8 mouse cellular contexts compared by ENCODE assay signal in genomic region chr12:24572421-24573274, GRCm38 (mm10). TPM values are rescaled to one million over a fixed set of nuclear protein-coding genes. Genes with fewer than 3 reads are reported as not detected.
DNase-seq lines count a peak whose midpoint lies in the region; ATAC-seq and TF ChIP-seq lines count a peak whose summit lies in the region.

No protein-coding gene starts in this region.

- peaks cover 8% of the 10 kb centered on the region for H3K4me1 ChIP-seq in forebrain, embryonic 15.5 days
- H3K4me1 ChIP-seq in liver, embryonic 13.5 days (replicated peaks), result peaks cover 17% of the 10 kb centered on the region

- CTCF ChIA-PET in Patski (lab: Charles Lee), result interaction anchor here (1.0 to 1.5 kb wide), 2 partner anchors 23 to 101 kb away, joined by 3 to 6 read pairs; no protein-coding TSS in a partner anchor

- in situ Hi-C loops in Patski (cut with MboI; ENCODE audit: low pct_unique_long_range_greater_than_20kb), result no loop called here

- WGBS in forebrain, embryonic 15.5 days, result 5% methylated on average over 46 of the region's 48 CpGs
- WGBS in liver, embryonic 13.5 days (ENCODE audit: insufficient replicate concordance), result 6% methylated on average over 48 of the region's 48 CpGs

- H3K9ac ChIP-seq in forebrain, embryonic 15.5 days (replicated peaks), result peak overlapping the region; percentile 49
- H3K9ac ChIP-seq in liver, embryonic 13.5 days, result peak overlapping the region; percentile 72

- no peak overlapping the region for H3K27ac ChIP-seq in forebrain, embryonic 15.5 days (replicated peaks)
- no peak overlapping the region for H3K27ac ChIP-seq in liver, embryonic 13.5 days

- H3K36me3 ChIP-seq in forebrain, embryonic 15.5 days, result no peaks in the 10 kb centered on the region
- no peaks in the 10 kb centered on the region for H3K36me3 ChIP-seq in liver, embryonic 13.5 days

- H3K4me3 ChIP-seq in forebrain, embryonic 15.5 days, result peak overlapping the region; percentile 65
- H3K4me3 ChIP-seq in liver, embryonic 13.5 days (replicated peaks), result peak overlapping the region; percentile 71

- peak; percentile 36 for ATAC-seq in Patski
- peak; percentile 63; the same call in 1 of the 2 replicates for ATAC-seq in forebrain, embryonic 15.5 days (replicated peaks)
- ATAC-seq in liver, embryonic 13.5 days (ENCODE audit: low read depth), result peak; percentile 46

- no peak for TF ChIP-seq CTCF in Patski (IDR thresholded peaks at IDR 0.05)

- peak overlapping the region; percentile 71 for H3K4me2 ChIP-seq in forebrain, embryonic 15.5 days (replicated peaks)
- H3K4me2 ChIP-seq in liver, embryonic 13.5 days, result peak overlapping the region; percentile 89

- no peaks in the 10 kb centered on the region for H3K27me3 ChIP-seq in Patski
- H3K27me3 ChIP-seq in forebrain, embryonic 15.5 days, result peaks cover 9% of the 10 kb centered on the region
- peaks cover 51% of the 10 kb centered on the region for H3K27me3 ChIP-seq in liver, embryonic 13.5 days

- peak; percentile 4 for DNase-seq in kidney, adult 9 months
- DNase-seq in kidney, postnatal 4 days, result no peak
- DNase-seq in Patski (ENCODE audit: low read depth, low spot score) (no peak), MN1 (ENCODE audit: low spot score) (no peak)
- no peak for DNase-seq in liver, embryonic 13.5 days
- DNase-seq in telencephalon, adult 2 months (ENCODE audit: low read depth, low spot score), result peak; percentile 40
- no peak for DNase-seq in retina, postnatal 1 day

- POLR2A ChIA-PET in Patski (lab: Charles Lee), result no interaction called here

- H3K9me3 ChIP-seq in forebrain, embryonic 15.5 days, result no peaks in the 10 kb centered on the region
- H3K9me3 ChIP-seq in liver, embryonic 13.5 days (replicated peaks), result no peaks in the 10 kb centered on the region

RNA-seq across cellular contexts. Expression of gene Grhl1, which starts 0.6 kb away (rescaled TPM):
- 0.98 TPM for polyA plus RNA-seq in Patski (2021)
- 0.59 and 0.84 TPM in 2 replicates for polyA plus RNA-seq in forebrain, embryonic 15.5 days (2015; fragmentation: Nextera tagmentation; extraction: Ambion mirVana)
- polyA plus RNA-seq in liver, embryonic 13.5 days (2015; fragmentation: Nextera tagmentation; extraction: Ambion mirVana), result 0.54 and 0.60 TPM in 2 replicates

Comparison
In these comparisons a context has a peak if more than half of its experiments do, and no peak if none do; other contexts are left out.
1. DNase-seq: peak in kidney, adult 9 months (single experiment) and telencephalon, adult 2 months (single experiment); none in kidney, postnatal 4 days (0 of 2), Patski (single experiment), liver, embryonic 13.5 days (single experiment), MN1 (single experiment) and retina, postnatal 1 day (single experiment).
2. Peak in every context shown above with its lines, with median percentiles within 50 percentile points of each other: ATAC-seq.